Mouse (Mus musculus) kidney, adult 11 months (tissue): Measurements from ENCODE around the gene Fnbp1l.

Experiments
- DNase-seq: peaks from one replicate; pipeline ENCODE4 v3.0.0; 2022

The Fnbp1l gene

GRCm38 (mm10) chr3:122490574-122490973, 128.9 kb downstream of the Fnbp1l start:
- no peak for DNase-seq
